Mouse (Mus musculus): ENCODE results near the gene Cmss1. TPM values are rescaled to one million over a fixed set of nuclear protein-coding genes. Genes with fewer than 3 reads are reported as not detected.

Gene Cmss1
- polyA plus RNA-seq, 1 experiment from 2014 or later: 40.5 TPM

DNA sequence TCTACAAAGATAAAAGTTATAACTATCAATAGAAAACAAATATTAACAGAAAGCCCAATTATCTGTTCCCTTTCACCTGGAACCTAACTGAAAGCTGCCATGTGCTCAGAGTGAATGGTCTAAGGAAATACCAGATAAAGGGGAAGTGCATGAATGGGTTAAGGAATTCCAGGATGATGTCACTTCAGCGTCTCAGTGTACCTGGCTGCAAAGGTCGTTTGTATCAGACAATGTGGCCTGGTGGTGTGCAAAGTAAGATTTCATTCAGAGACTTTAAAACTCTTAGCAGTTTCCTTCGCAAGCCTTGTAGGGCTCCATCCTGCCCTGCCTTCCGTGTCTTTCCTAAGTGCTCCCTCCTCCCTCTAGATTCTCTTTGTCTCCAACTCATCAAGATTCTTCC is 173.5 kb downstream of the Cmss1 start:
- H3K36me3 ChIP-seq: no peaks in the 10 kb centered on the region
- ATAC-seq (ENCODE audit: low FRiP score): no peak
- H3K4me2 ChIP-seq (replicated peaks): no peak overlapping the region
- H3K4me1 ChIP-seq: no peaks in the 10 kb centered on the region
- no peak overlapping the region for H3K27ac ChIP-seq
- no peak overlapping the region for H3K4me3 ChIP-seq
- H3K9me3 ChIP-seq (replicated peaks): no peaks in the 10 kb centered on the region
- H3K27me3 ChIP-seq: no peaks in the 10 kb centered on the region
- WGBS: 85% methylated on average over 4 of the region's 4 CpGs
- H3K9ac ChIP-seq: no peak overlapping the region

DNA sequence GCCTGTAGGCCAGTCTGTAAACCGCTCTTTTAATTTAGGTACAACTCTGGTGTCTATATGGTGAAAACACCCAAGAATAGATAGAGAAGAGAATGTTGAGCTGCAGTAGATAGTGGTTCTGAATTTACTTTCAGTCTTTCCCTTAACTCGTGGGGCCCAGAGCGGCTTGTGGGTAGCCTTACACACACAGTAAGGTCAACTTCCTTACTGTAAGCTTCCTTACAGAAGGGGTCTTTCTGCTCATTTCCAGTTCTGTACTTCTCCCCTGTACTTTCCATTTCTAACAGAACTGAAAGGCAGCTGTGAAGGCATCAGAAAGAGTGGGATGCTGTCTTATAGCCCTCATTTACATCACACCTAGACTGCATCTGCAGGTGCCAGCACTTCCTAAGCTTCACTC is 175.4 kb downstream of the Cmss1 start:
- Histone ChIP-seq H3K4me3 (no peak overlapping the region), H3K9me3 (replicated peaks) (no peaks in the 10 kb centered on the region), H3K27me3 (no peaks in the 10 kb centered on the region), H3K4me2 (replicated peaks) (no peak overlapping the region), H3K27ac (no peak overlapping the region), H3K9ac (no peak overlapping the region), H3K4me1 (0 out of 2 replicates have a peak, but pooled peaks cover 3% of the 10 kb centered on the region), H3K36me3 (no peaks in the 10 kb centered on the region)
- WGBS: 95% methylated on average over 3 of the region's 3 CpGs
- ATAC-seq (ENCODE audit: low FRiP score): no peak

DNA sequence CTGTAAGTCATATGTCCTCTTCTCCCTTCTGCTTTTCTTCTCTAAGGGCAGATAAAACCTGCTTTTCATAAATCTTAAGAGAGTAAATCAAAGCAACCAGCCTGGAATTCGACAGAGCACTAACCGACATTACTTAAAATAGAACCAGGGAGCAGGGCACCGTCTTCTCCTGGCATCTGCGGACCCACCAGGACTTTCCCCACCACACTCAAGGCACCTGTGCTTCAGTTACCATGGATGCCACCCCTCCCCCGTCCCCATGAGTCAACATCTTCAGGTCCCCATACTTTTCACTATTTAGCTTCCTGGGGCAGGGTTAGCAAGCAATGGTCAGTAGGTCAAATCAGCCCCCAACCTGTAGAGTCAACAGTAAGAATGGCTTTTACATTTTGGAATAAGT is 177.7 kb downstream of the Cmss1 start:
- Histone ChIP-seq H3K27ac (no peak overlapping the region), H3K4me3 (no peak overlapping the region), H3K4me2 (replicated peaks) (no peak overlapping the region), H3K36me3 (no peaks in the 10 kb centered on the region), H3K9ac (no peak overlapping the region), H3K27me3 (no peaks in the 10 kb centered on the region), H3K4me1 (0 out of 2 replicates have a peak, but pooled peaks cover 3% of the 10 kb centered on the region), H3K9me3 (replicated peaks) (no peaks in the 10 kb centered on the region)
- WGBS: 93% methylated on average over 5 of the region's 5 CpGs
- ATAC-seq (ENCODE audit: low FRiP score): no peak

DNA sequence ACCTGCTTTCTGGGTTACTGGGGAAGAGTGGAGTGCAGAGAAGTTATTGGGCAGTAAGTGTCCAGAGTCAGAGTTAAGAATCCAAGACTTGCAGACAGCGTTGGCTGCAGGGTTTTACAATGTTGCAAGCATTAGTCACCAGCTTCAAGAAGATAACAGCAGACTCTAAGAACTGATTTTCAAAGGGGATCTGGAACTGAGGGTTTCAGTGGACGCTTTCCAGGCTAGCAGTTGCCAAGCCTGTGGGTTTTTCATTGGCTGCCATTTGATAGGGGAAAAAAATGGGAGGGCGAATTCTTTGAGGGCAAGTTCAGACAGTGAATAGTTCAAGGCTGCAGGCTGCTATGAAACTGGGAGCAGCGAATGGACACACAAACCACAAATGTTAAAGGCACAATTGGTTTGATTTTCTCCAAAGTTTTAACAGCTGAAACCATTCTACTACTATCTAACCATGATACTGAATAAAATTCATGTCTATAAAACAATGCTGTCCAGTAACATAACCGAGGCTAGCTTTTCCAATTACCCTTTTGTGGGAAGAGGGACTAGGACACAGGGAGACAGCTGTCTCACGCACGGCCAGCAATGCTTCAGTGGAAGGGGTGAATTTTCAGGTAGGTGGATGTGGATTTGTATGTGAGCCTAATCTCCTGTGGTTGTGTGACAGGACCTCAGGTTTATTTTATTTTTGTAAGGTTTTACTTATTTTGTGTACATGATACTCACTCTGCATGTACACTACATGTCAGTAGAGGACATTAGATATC is 179.0 kb downstream of the Cmss1 start:
- no peak overlapping the region for H3K4me3 ChIP-seq
- H3K9ac ChIP-seq: no peak overlapping the region
- H3K9me3 ChIP-seq (replicated peaks): no peaks in the 10 kb centered on the region
- no peak overlapping the region for H3K27ac ChIP-seq
- H3K4me2 ChIP-seq (replicated peaks): no peak overlapping the region
- no peaks in the 10 kb centered on the region for H3K36me3 ChIP-seq
- 0 out of 2 replicates have a peak, but pooled peaks cover 3% of the 10 kb centered on the region for H3K4me1 ChIP-seq
- WGBS: 89% methylated on average over 7 of the region's 7 CpGs
- H3K27me3 ChIP-seq: no peaks in the 10 kb centered on the region
- no peak for ATAC-seq (ENCODE audit: low FRiP score)

DNA sequence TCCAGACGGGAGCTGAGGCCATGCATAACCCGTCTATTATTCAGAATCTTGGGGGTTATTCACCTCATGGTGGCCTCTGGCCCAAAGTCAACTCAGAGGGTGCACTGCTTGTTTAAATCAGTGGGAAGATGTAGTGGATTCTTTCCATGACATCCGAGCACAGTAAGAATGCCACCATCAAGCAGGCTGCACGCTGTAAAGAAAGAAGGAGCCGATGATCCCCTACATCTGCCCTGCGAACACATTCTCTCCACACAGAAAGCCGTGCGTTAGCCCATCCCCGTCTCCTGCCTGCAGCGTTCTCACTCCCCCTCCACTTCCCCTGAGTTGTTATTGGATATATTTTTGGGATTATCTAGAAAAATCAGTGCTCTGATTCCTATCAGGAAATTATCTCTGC is 180.0 kb downstream of the Cmss1 start:
- Histone ChIP-seq H3K27me3 (no peaks in the 10 kb centered on the region), H3K36me3 (no peaks in the 10 kb centered on the region), H3K27ac (no peak overlapping the region), H3K9ac (no peak overlapping the region), H3K4me3 (no peak overlapping the region), H3K4me2 (replicated peaks) (no peak overlapping the region), H3K4me1 (0 out of 2 replicates have a peak, but pooled peaks cover 3% of the 10 kb centered on the region), H3K9me3 (replicated peaks) (no peaks in the 10 kb centered on the region)
- ATAC-seq (ENCODE audit: low FRiP score): no peak
- WGBS: 76% methylated on average over 10 of the region's 10 CpGs

DNA sequence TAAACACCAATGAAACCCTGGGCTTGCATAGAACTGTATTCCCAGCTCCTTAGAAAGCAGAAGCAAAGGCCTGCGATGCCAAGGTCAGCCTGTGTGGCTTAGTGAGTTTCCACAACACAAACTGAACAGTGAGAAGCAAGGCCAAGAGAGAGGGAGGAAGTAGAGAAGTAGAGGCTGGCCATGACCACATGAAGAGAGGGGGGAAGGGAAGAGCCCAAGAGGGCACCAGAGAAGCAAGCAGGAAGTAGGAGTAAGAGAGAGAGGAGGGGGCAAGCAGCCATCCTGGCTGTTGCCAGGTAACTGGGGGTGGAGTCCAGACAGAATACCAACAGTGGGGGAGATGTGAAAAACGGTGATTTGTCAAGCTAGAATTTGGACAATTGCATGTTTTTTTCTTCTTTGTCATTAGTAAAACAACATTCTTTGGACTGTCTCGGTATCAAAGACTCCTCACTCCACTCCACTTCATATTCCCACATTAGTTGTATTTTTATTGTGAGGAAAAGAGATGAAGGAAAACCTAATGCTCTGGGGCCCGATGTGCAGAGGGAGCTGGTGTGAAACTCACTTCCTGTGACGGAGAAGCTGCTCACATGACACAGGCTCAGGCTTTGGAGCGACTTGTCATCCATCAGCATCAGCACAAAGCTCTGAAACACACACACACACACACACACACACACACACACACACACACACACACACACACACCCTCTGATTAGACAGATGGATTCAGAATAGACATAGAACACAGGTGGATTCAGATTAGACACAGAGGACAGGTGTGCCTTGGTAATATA is 183.5 kb downstream of the Cmss1 start:
- no peak overlapping the region for H3K4me3 ChIP-seq
- H3K4me1 ChIP-seq: 0 out of 2 replicates have a peak, but pooled peaks cover 3% of the 10 kb centered on the region
- H3K9me3 ChIP-seq (replicated peaks): no peaks in the 10 kb centered on the region
- no peak overlapping the region for H3K4me2 ChIP-seq (replicated peaks)
- no peaks in the 10 kb centered on the region for H3K27me3 ChIP-seq
- H3K36me3 ChIP-seq: no peaks in the 10 kb centered on the region
- ATAC-seq (ENCODE audit: low FRiP score): no peak
- H3K9ac ChIP-seq: no peak overlapping the region
- no peak overlapping the region for H3K27ac ChIP-seq
- WGBS: 54% methylated on average over 6 of the region's 6 CpGs

DNA sequence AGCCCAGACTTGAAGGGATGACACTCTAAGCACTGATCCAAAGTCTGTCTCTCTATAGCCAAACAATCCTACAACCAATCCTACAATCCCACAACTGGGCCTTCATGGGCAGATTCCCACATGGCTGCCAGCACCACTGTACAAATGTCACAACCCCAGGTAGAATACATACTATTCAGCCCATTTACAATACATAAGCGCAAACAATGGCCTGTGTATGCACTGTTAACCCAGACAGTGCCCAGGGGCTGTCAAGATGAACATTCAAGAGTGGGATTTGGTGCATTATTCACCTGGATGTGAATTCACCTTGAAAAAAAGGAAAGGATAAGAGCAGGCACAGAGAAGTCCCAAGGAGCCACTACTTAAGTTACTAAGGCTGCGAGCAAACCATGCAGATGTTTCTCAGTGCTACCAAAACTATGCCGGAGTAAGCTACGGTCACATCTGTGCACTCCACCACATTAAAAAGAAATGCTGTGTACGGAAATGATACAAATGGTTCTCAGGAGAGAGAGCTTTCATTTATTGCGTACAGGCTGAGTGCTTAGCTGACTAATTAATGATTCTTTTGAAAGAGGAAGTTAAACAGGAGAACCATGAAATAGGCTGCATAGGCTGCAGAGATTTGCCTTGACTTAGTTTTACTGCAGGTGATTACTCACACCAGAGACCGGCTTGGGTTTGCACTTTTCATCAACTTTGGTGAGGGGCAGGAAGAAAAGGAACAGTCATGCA is 184.8 kb downstream of the Cmss1 start:
- Histone ChIP-seq H3K4me2 (replicated peaks) (no peak overlapping the region), H3K36me3 (no peaks in the 10 kb centered on the region), H3K9ac (no peak overlapping the region), H3K27ac (no peak overlapping the region), H3K4me1 (0 out of 2 replicates have a peak, but pooled peaks cover 3% of the 10 kb centered on the region), H3K4me3 (no peak overlapping the region), H3K9me3 (replicated peaks) (no peaks in the 10 kb centered on the region), H3K27me3 (no peaks in the 10 kb centered on the region)
- 82% methylated on average over 7 of the region's 7 CpGs for WGBS
- ATAC-seq (ENCODE audit: low FRiP score): no peak

DNA sequence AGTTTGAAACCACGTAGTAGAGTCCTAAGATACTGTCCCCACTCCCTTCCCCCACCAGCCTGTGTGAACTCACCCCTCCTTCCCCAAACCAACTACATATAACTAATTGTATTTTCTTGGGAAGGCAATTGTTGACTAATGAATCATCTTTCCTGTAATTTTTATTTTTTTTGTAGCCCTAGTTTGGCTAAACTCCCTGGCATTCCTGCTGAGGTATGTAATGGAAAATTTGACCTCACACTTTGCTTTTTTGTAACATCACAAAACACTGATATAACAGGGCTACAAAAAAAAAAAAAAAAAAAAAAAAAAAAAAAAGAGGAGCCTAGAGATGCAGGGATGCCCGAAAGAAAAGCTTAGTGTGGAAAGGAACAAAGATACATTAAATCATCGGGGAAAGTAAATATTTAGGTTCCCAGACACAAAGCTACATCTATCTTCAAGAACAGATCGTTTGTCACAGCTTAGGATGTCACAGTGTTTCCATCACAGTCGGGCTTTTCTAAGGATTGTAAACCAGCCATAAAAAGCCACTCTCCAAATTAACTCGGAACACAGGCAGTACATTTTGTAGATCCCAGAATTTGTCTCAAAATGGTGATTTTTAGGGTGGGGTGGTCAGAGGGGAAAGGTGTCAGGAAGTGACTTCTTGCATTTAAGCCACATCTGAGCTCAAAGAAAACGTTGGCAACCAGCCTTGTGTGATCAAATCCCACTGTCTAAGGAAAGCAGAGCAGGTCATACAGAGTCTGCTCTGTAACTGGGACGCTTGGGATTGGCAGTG is 185.7 kb downstream of the Cmss1 start:
- H3K4me2 ChIP-seq (replicated peaks): no peak overlapping the region
- no peaks in the 10 kb centered on the region for H3K36me3 ChIP-seq
- 52% methylated on average over 8 of the region's 8 CpGs for WGBS
- no peaks in the 10 kb centered on the region for H3K4me1 ChIP-seq
- ATAC-seq (ENCODE audit: low FRiP score): no peak
- no peak overlapping the region for H3K9ac ChIP-seq
- no peak overlapping the region for H3K4me3 ChIP-seq
- no peak overlapping the region for H3K27ac ChIP-seq
- H3K9me3 ChIP-seq (replicated peaks): no peaks in the 10 kb centered on the region
- H3K27me3 ChIP-seq: no peaks in the 10 kb centered on the region

DNA sequence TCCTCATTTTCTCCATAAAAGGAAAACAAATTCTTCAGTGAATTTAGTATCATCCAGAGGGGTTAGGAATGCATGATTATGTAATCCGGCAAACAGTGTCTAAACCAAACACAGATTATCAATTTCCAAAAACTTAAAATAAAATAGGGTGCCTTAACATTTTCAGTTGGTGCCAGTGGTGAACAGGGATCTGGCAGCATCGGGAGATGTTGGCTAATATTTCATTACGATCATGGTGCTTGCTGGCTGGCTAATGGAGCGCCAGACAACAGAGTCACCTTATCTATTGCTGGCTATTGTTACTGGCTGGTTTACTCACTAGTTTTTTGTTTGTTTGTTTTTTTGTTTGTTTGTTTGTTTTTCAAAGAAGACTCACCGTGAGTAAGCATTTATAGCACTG is 186.8 kb downstream of the Cmss1 start:
- no peaks in the 10 kb centered on the region for H3K4me1 ChIP-seq
- no peak for ATAC-seq (ENCODE audit: low FRiP score)
- no peak overlapping the region for H3K9ac ChIP-seq
- H3K9me3 ChIP-seq (replicated peaks): no peaks in the 10 kb centered on the region
- no peaks in the 10 kb centered on the region for H3K27me3 ChIP-seq
- WGBS: 90% methylated on average over 5 of the region's 5 CpGs
- no peak overlapping the region for H3K4me2 ChIP-seq (replicated peaks)
- no peak overlapping the region for H3K27ac ChIP-seq
- H3K36me3 ChIP-seq: no peaks in the 10 kb centered on the region
- no peak overlapping the region for H3K4me3 ChIP-seq

DNA sequence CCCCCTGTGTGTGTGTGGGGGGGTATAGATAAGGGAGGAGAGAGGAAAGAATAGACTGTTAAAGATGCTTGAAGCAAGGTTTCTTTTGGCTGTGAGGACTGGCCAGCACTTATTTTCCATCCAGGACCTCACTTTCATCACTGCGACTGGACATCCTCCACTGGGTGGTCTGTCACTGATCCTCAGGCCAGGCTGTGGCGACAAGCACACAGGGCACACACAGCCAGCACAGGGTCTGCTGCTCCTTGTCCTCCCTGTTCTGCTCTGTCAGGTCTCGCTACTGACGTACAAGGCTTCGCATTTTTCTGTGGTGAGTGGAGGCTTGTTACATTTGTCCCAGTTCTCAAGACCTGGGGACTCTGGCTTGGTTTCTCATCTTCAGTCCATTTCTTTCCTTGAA is 187.3 kb downstream of the Cmss1 start:
- H3K4me1 ChIP-seq: no peaks in the 10 kb centered on the region
- H3K27ac ChIP-seq: no peak overlapping the region
- no peaks in the 10 kb centered on the region for H3K9me3 ChIP-seq (replicated peaks)
- no peak for ATAC-seq (ENCODE audit: low FRiP score)
- no peaks in the 10 kb centered on the region for H3K36me3 ChIP-seq
- no peak overlapping the region for H3K4me2 ChIP-seq (replicated peaks)
- no peak overlapping the region for H3K9ac ChIP-seq
- 76% methylated on average over 5 of the region's 5 CpGs for WGBS
- no peak overlapping the region for H3K4me3 ChIP-seq
- no peaks in the 10 kb centered on the region for H3K27me3 ChIP-seq

DNA sequence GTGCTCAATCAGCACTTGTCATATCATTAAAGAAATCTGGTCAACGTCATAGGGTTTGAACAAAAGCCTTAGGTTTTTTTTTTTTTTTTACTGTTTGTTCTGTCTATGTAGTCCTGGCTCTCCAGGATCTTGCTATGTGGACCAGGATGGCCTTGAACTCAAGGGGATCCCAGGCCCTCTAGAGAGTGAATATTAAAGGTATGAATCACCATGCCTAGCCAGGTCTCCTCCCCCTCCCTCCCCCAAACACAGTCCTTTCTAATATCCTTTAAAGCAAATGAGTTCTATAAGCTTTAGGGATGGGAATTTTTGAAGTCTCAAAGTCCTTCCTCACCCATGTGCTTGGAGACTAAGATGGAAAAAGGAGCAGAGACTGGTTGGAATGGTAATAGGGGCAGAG is 188.7 kb downstream of the Cmss1 start:
- H3K9ac ChIP-seq: no peak overlapping the region
- WGBS: 74% methylated on average over 1 of the region's 1 CpGs
- no peak for ATAC-seq (ENCODE audit: low FRiP score)
- H3K9me3 ChIP-seq (replicated peaks): no peaks in the 10 kb centered on the region
- H3K36me3 ChIP-seq: no peaks in the 10 kb centered on the region
- H3K4me2 ChIP-seq (replicated peaks): no peak overlapping the region
- no peak overlapping the region for H3K4me3 ChIP-seq
- no peak overlapping the region for H3K27ac ChIP-seq
- H3K27me3 ChIP-seq: no peaks in the 10 kb centered on the region
- H3K4me1 ChIP-seq: no peaks in the 10 kb centered on the region

DNA sequence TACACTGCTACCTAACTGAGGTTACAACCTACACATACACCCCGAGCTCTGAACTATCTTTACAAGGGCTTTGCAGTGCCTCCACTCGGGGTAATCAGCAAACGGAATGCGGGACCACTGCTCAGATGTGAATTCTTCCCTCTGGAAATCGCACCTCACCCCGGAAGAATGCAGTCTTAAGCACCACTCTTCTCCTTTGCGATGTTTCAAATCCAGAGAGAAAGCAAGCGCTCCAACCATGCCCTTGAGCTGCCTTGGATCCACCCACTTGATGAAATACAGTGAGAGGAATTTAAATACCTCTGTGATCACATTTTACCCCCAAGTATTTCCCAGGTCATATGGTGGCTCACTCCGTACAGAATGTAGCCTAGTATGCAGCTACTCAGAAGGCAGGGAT is 189.6 kb downstream of the Cmss1 start:
- Histone ChIP-seq H3K27me3 (no peaks in the 10 kb centered on the region), H3K4me1 (no peaks in the 10 kb centered on the region)

More for the DNA sequence above, 189.6 kb downstream of the Cmss1 start:
- no peak for ATAC-seq (ENCODE audit: low FRiP score)
- Histone ChIP-seq H3K9me3 (replicated peaks) (no peaks in the 10 kb centered on the region), H3K27ac (no peak overlapping the region), H3K36me3 (no peaks in the 10 kb centered on the region), H3K4me3 (no peak overlapping the region), H3K4me2 (replicated peaks) (no peak overlapping the region), H3K9ac (no peak overlapping the region)
- 85% methylated on average over 9 of the region's 9 CpGs for WGBS

All from hindbrain, embryonic 12.5 days (tissue).